Comparison of ENCODE assay signal across 8 mouse cellular contexts in the genomic region with DNA sequence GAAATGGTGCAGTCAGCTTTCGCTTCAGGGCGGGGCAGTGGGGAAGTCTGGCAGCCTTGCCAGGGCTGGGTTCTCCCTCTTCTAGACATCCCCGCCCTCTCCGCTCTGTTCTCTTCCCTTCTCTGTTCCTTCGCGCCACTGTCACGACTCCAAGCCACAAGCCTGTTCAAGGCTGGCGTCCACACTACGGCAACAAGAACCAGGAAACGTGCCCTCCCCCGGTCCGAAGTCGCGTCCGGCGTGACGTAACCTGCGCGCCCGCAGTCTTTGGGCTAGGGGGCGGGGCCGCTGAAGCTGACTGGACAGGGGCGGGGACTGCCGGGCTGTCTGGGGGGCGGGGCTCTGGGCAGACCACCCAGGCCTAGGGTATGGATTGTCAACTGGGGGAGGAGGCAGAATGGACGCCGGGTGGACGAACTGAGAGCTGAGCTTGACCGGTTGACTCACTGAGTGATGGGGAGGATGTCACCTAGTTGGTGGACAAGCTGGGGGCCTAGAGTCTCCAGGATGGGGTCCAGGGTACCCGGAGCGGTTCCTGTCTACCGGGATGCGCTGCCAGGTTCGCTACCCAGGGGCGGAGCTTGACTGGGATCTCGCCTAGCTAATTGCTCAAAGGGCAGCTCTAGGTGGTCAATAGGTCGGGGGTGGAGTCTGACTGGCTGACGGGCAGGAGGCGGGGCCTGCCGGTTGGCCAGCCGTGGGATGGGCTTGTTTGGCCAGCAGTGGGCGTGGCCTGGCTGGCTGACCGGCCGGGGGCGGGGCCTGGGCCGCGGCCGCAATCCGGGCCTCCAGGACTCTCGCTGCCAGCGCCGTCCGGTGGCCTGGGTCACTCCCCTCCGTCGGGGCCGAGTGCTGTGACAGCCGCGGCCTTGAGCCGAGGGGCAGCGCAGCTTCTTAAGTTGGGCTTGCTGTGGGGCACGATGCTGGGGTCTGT. TPM values are rescaled to one million over a fixed set of nuclear protein-coding genes. Genes with fewer than 3 reads are reported as not detected.
DNase-seq lines count a peak whose midpoint lies in the region; ATAC-seq and TF ChIP-seq lines count a peak whose summit lies in the region.

A gene (plus strand): TSS at position 337 of the 934 bp plus-strand sequence.

- H3K9ac ChIP-seq in forebrain, postnatal 0 days = peak within 1 kb of the TSS; percentile 93
- peak within 1 kb of the TSS; percentile 90 for H3K9ac ChIP-seq in lung, embryonic 15.5 days

- ATAC-seq in G1E (ENCODE audit: extremely low read depth, insufficient number of reproducible peaks, low FRiP score, poor library complexity, severe bottlenecking) = peak; percentile 82
- peak; percentile 93 for ATAC-seq in forebrain, postnatal 0 days
- peak; percentile 96 for ATAC-seq in lung, embryonic 15.5 days (ENCODE audit: borderline replicate concordance, extremely low read depth, low FRiP score, low TSS enrichment)

- peak; percentile 88 for DNase-seq in G1E (ENCODE audit: low spot score)
- peak; percentile 97 for DNase-seq in cerebellum, adult 18-20 months
- peak; percentile 94 for DNase-seq in forebrain, postnatal 0 days
- DNase-seq in heart, postnatal 4 days = peak; percentile 99
- peak; percentile 92 to 93 for DNase-seq in layer of hippocampus, adult 8-10 months (ENCODE audit: low spot score in 2 of 2)
- DNase-seq in ovary, adult 18-20 months (ENCODE audit: low spot score) = peak; percentile 97
- peak; percentile 55 for DNase-seq in thymus, postnatal 0 days (ENCODE audit: low spot score)

- WGBS in forebrain, postnatal 0 days = 1% methylated on average over 61 of the region's 61 CpGs
- under 1% methylated on average over 60 of the region's 61 CpGs for WGBS in lung, embryonic 15.5 days

- no peaks in the 10 kb centered on the region for H3K27me3 ChIP-seq in G1E (ENCODE audit: insufficient read depth, low read length)
- no peaks in the 10 kb centered on the region for H3K27me3 ChIP-seq in forebrain, postnatal 0 days (ENCODE audit: insufficient read depth, low read length)
- no peaks in the 10 kb centered on the region for H3K27me3 ChIP-seq in lung, embryonic 15.5 days

- no peak for TF ChIP-seq CTCF in G1E (IDR thresholded peaks at IDR 0.05; ENCODE audit: low read depth, low read length)
- no peak for TF ChIP-seq CTCF in forebrain, postnatal 0 days (IDR thresholded peaks at IDR 0.05; ENCODE audit: low read depth)

- H3K27ac ChIP-seq in forebrain, postnatal 0 days (ENCODE audit: low read depth, low read length) = peak within 1 kb of the TSS; percentile 85
- peak within 1 kb of the TSS; percentile 89 for H3K27ac ChIP-seq in lung, embryonic 15.5 days

- H3K4me3 ChIP-seq in G1E (ENCODE audit: low read depth, low read length) = peak within 1 kb of the TSS; percentile 81
- H3K4me3 ChIP-seq in forebrain, postnatal 0 days (ENCODE audit: low read depth, low read length) = peak within 1 kb of the TSS; percentile 77
- peak within 1 kb of the TSS; percentile 86 for H3K4me3 ChIP-seq in lung, embryonic 15.5 days

- H3K4me1 ChIP-seq in G1E (ENCODE audit: insufficient read depth, low read depth, low read length) = peaks cover 32% of the 10 kb centered on the region
- H3K4me1 ChIP-seq in forebrain, postnatal 0 days (ENCODE audit: insufficient read depth) = peaks cover 11% of the 10 kb centered on the region; the same call in 1 of the 2 replicates
- peaks cover 14% of the 10 kb centered on the region; the same call in 1 of the 2 replicates for H3K4me1 ChIP-seq in lung, embryonic 15.5 days

- H3K4me2 ChIP-seq in forebrain, postnatal 0 days (ENCODE audit: low read depth) = peak within 1 kb of the TSS; percentile 87
- peak within 1 kb of the TSS; percentile 82 for H3K4me2 ChIP-seq in lung, embryonic 15.5 days

- H3K9me3 ChIP-seq in G1E (replicated peaks) = no peaks in the 10 kb centered on the region
- no peaks in the 10 kb centered on the region for H3K9me3 ChIP-seq in forebrain, postnatal 0 days (ENCODE audit: low read length)
- no peaks in the 10 kb centered on the region for H3K9me3 ChIP-seq in lung, embryonic 15.5 days

- H3K36me3 ChIP-seq in G1E (replicated peaks) = peaks cover 8% of the 10 kb centered on the region
- H3K36me3 ChIP-seq in forebrain, postnatal 0 days (ENCODE audit: insufficient read depth) = peaks cover 4% of the 10 kb centered on the region; the same call in 1 of the 2 replicates
- H3K36me3 ChIP-seq in lung, embryonic 15.5 days = no peaks in the 10 kb centered on the region

RNA-seq across cellular contexts. Expression of the gene that starts here (rescaled TPM):
- total RNA-seq in G1E (2014; fragmentation: Nextera tagmentation) = 24.6 and 26.9 TPM in 2 replicates
- total RNA-seq in G1E (2017) = 11.2 and 15.1 TPM in 2 replicates
- 1.6 and 1.7 TPM in 2 replicates for polyA plus RNA-seq in G1E (2012)
- total RNA-seq in forebrain, postnatal 0 days (2014; rRNA removed) = 21.3 and 28.1 TPM in 2 replicates
- polyA plus RNA-seq in forebrain, postnatal 0 days (2015; fragmentation: Nextera tagmentation; extraction: Ambion mirVana) = 31.4 and 34.9 TPM in 2 replicates
- total RNA-seq in heart, postnatal 4 days (2021) = 10 to 100 TPM; 79.2 to 82.8 TPM
- 10 to 100 TPM; 24.2 to 30.2 (median 28.3) TPM for total RNA-seq in layer of hippocampus, adult 8-10 months (2022)
- polyA plus RNA-seq in lung, embryonic 15.5 days (2015; fragmentation: Nextera tagmentation; extraction: Ambion mirVana) = 49.1 and 53.0 TPM in 2 replicates
- polyA plus RNA-seq in thymus, postnatal 0 days (2015; fragmentation: Nextera tagmentation; extraction: Ambion mirVana) = 7.3 and 8.3 TPM in 2 replicates

Comparison
In these comparisons a context has a peak if more than half of its experiments do, and no peak if none do; other contexts are left out.
1. Peak in every context shown above with its lines: DNase-seq, ATAC-seq, H3K4me3 ChIP-seq and H3K27ac ChIP-seq.